Mouse (Mus musculus) heart, embryonic 10.5 days (tissue): ENCODE measurements at regions not wholly inside any gene's neighbourhood (a gene's known extent, or its start where the extent isn't known, plus 50 kb on each side); places are given as distances from the start of the nearest gene placed in this dataset.

Experiments
- DNase-seq: peaks from one replicate; pipeline ENCODE4 v3.0.0-alpha.2; 2017; ENCODE audit warnings: low spot score
- H3K27ac ChIP-seq: fragments of 300-500 bp; sonication (generic); 2 replicates; pipeline ENCODE4 v1.5.1; 2016; ENCODE audit warnings: mild to moderate bottlenecking
- H3K27me3 ChIP-seq: fragments of 300-500 bp; sonication (generic); 2 replicates; pipeline ENCODE4 v1.6.1; 2016; ENCODE audit warnings: mild to moderate bottlenecking; ENCODE audit not compliant: poor library complexity, insufficient read depth, severe bottlenecking
- H3K36me3 ChIP-seq: fragments of 300-500 bp; sonication (generic); 2 replicates; pipeline ENCODE4 v1.6.1; 2016; ENCODE audit warnings: mild to moderate bottlenecking, moderate library complexity
- H3K4me1 ChIP-seq: fragments of 300-500 bp; sonication (generic); 2 replicates; pipeline ENCODE4 v1.6.1; 2016; ENCODE audit warnings: mild to moderate bottlenecking
- H3K4me3 ChIP-seq: fragments of 300-500 bp; sonication (generic); 2 replicates; pipeline ENCODE4 v1.5.1; 2016; ENCODE audit warnings: mild to moderate bottlenecking, moderate library complexity
- H3K9me3 ChIP-seq: fragments of 300-500 bp; sonication (generic); 2 replicates; pipeline ENCODE4 v1.6.1; 2016; ENCODE audit warnings: mild to moderate bottlenecking, moderate library complexity
- WGBS: fragments of 180-500 bp; shearing (Covaris S2); methylation state at CpG from one replicate; pipeline ENCODE4 v1.1.7; 2016; 5-methylcytosine and 5-hydroxymethylcytosine counted together

- 90% methylated on average over 2 of the region's 2 CpGs for WGBS
- no peaks in the 10 kb centered on the region for H3K4me1 ChIP-seq
- DNase-seq: no peak
Observed at GRCm38 (mm10) chr1:186540070-186540469, 165.7 kb downstream of the Tgfb2 start.

GRCm38 (mm10) chr1:186538233-186538632, 167.6 kb downstream of the Tgfb2 start:
- Histone ChIP-seq H3K9me3 (no peaks in the 10 kb centered on the region), H3K27ac (no peak overlapping the region), H3K27me3 (no peaks in the 10 kb centered on the region; the same call in 1 of the 2 replicates), H3K4me1 (no peaks in the 10 kb centered on the region), H3K4me3 (no peak overlapping the region), H3K36me3 (no peaks in the 10 kb centered on the region)
- WGBS: 75% methylated on average over 3 of the region's 3 CpGs
- DNase-seq: no peak

More at GRCm38 (mm10) chr1:186540070-186540469, 165.7 kb downstream of the Tgfb2 start:
- Histone ChIP-seq H3K27me3 (no peaks in the 10 kb centered on the region), H3K4me3 (no peak overlapping the region), H3K36me3 (no peaks in the 10 kb centered on the region), H3K9me3 (no peaks in the 10 kb centered on the region), H3K27ac (no peak overlapping the region)

- WGBS: 46% methylated on average over 6 of the region's 6 CpGs
- no peak overlapping the region for H3K4me3 ChIP-seq
- H3K4me1 ChIP-seq: peaks cover 13% of the 10 kb centered on the region
- no peak for DNase-seq
- H3K27ac ChIP-seq: no peak overlapping the region
- no peaks in the 10 kb centered on the region for H3K36me3 ChIP-seq
- H3K27me3 ChIP-seq: no peaks in the 10 kb centered on the region
- H3K9me3 ChIP-seq: no peaks in the 10 kb centered on the region
Observed at GRCm38 (mm10) chr1:186515976-186516375, 189.8 kb downstream of the Tgfb2 start.

- no peaks in the 10 kb centered on the region for H3K27me3 ChIP-seq
- no peak for DNase-seq
- 48% methylated on average over 2 of the region's 2 CpGs for WGBS
- no peak overlapping the region; the same call in 1 of the 2 replicates for H3K27ac ChIP-seq
- no peaks in the 10 kb centered on the region for H3K9me3 ChIP-seq
- H3K36me3 ChIP-seq: no peaks in the 10 kb centered on the region
- peaks cover 18% of the 10 kb centered on the region for H3K4me1 ChIP-seq
- H3K4me3 ChIP-seq: no peak overlapping the region
Observed at GRCm38 (mm10) chr1:186515071-186515470, 190.7 kb downstream of the Tgfb2 start.

GRCm38 (mm10) chr1:186513861-186514260, 191.9 kb downstream of the Tgfb2 start:
- peaks cover 18% of the 10 kb centered on the region for H3K4me1 ChIP-seq
- H3K9me3 ChIP-seq: no peaks in the 10 kb centered on the region
- H3K36me3 ChIP-seq: no peaks in the 10 kb centered on the region
- H3K27me3 ChIP-seq: no peaks in the 10 kb centered on the region
- DNase-seq: no peak
- no peak overlapping the region for H3K27ac ChIP-seq
- 83% methylated on average over 5 of the region's 5 CpGs for WGBS
- no peak overlapping the region for H3K4me3 ChIP-seq

GRCm38 (mm10) chr1:186510531-186510930, 195.3 kb downstream of the Tgfb2 start:
- peaks cover 23% of the 10 kb centered on the region for H3K4me1 ChIP-seq
- H3K4me3 ChIP-seq: no peak overlapping the region
- no peak overlapping the region for H3K27ac ChIP-seq
- no peak for DNase-seq
- no peaks in the 10 kb centered on the region for H3K36me3 ChIP-seq
- 59% methylated on average over 2 of the region's 2 CpGs for WGBS
- H3K9me3 ChIP-seq: no peaks in the 10 kb centered on the region
- no peaks in the 10 kb centered on the region for H3K27me3 ChIP-seq

GRCm38 (mm10) chr1:186508358-186508757, 197.4 kb downstream of the Tgfb2 start:
- no peaks in the 10 kb centered on the region for H3K36me3 ChIP-seq
- H3K9me3 ChIP-seq: no peaks in the 10 kb centered on the region

GRCm38 (mm10) chr1:186507956-186508355, 197.8 kb downstream of the Tgfb2 start:
- 64% methylated on average over 8 of the region's 8 CpGs for WGBS
- no peaks in the 10 kb centered on the region for H3K9me3 ChIP-seq
- H3K27ac ChIP-seq: peak overlapping the region; percentile 37; the same call in 1 of the 2 replicates
- no peaks in the 10 kb centered on the region for H3K36me3 ChIP-seq
- H3K4me3 ChIP-seq: no peak overlapping the region
- H3K4me1 ChIP-seq: peaks cover 16% of the 10 kb centered on the region
- no peaks in the 10 kb centered on the region for H3K27me3 ChIP-seq
- no peak for DNase-seq

More at GRCm38 (mm10) chr1:186508358-186508757, 197.4 kb downstream of the Tgfb2 start:
- H3K27me3 ChIP-seq: no peaks in the 10 kb centered on the region
- WGBS: 31% methylated on average over 7 of the region's 7 CpGs
- DNase-seq: no peak
- H3K4me1 ChIP-seq: peaks cover 16% of the 10 kb centered on the region
- H3K4me3 ChIP-seq: no peak overlapping the region
- peak overlapping the region; percentile 37 for H3K27ac ChIP-seq

GRCm38 (mm10) chr1:186506517-186506916, 199.3 kb downstream of the Tgfb2 start:
- Histone ChIP-seq H3K9me3 (no peaks in the 10 kb centered on the region), H3K4me3 (no peak overlapping the region), H3K27me3 (no peaks in the 10 kb centered on the region), H3K36me3 (no peaks in the 10 kb centered on the region), H3K27ac (no peak overlapping the region), H3K4me1 (peaks cover 16% of the 10 kb centered on the region)
- no peak for DNase-seq
- 82% methylated on average over 7 of the region's 7 CpGs for WGBS

- Histone ChIP-seq H3K36me3 (no peaks in the 10 kb centered on the region), H3K9me3 (no peaks in the 10 kb centered on the region), H3K27ac (no peak overlapping the region), H3K27me3 (no peaks in the 10 kb centered on the region), H3K4me3 (no peak overlapping the region), H3K4me1 (peaks cover 16% of the 10 kb centered on the region)
- WGBS: 53% methylated on average over 1 of the region's 1 CpGs
- no peak for DNase-seq
Observed at GRCm38 (mm10) chr1:186505912-186506311, 199.9 kb downstream of the Tgfb2 start.

GRCm38 (mm10) chr1:186505051-186505711, 200.6 kb downstream of the Tgfb2 start:
- no peak overlapping the region for H3K27ac ChIP-seq
- H3K4me1 ChIP-seq: peaks cover 11% of the 10 kb centered on the region; the same call in 1 of the 2 replicates
- no peak overlapping the region for H3K4me3 ChIP-seq
- no peaks in the 10 kb centered on the region for H3K9me3 ChIP-seq
- no peaks in the 10 kb centered on the region for H3K36me3 ChIP-seq
- DNase-seq: no peak
- no peaks in the 10 kb centered on the region for H3K27me3 ChIP-seq
- 89% methylated on average over 6 of the region's 6 CpGs for WGBS

- no peaks in the 10 kb centered on the region for H3K9me3 ChIP-seq
- H3K4me3 ChIP-seq: no peak overlapping the region
- H3K36me3 ChIP-seq: no peaks in the 10 kb centered on the region
Observed at GRCm38 (mm10) chr1:186501726-186502125, 204.1 kb downstream of the Tgfb2 start.

GRCm38 (mm10) chr1:186497872-186498271, 207.9 kb downstream of the Tgfb2 start:
- peaks cover 6% of the 10 kb centered on the region; the same call in 1 of the 2 replicates for H3K4me1 ChIP-seq
- no peak for DNase-seq
- no peaks in the 10 kb centered on the region for H3K9me3 ChIP-seq
- no peak overlapping the region for H3K27ac ChIP-seq
- H3K36me3 ChIP-seq: no peaks in the 10 kb centered on the region
- WGBS: 55% methylated on average over 1 of the region's 1 CpGs
- H3K4me3 ChIP-seq: no peak overlapping the region
- H3K27me3 ChIP-seq: no peaks in the 10 kb centered on the region

More at GRCm38 (mm10) chr1:186501726-186502125, 204.1 kb downstream of the Tgfb2 start:
- DNase-seq: no peak
- Histone ChIP-seq H3K27me3 (no peaks in the 10 kb centered on the region), H3K4me1 (0 out of 2 replicates have a peak, but pooled peaks cover 3% of the 10 kb centered on the region), H3K27ac (no peak overlapping the region)
- WGBS: 94% methylated on average over 1 of the region's 1 CpGs
